Mouse (Mus musculus) CH12.LX (cell line): Measurements from ENCODE around the gene Atn1.

ENCODE experiments used
- BHLHE40 ChIP-seq: IDR thresholded peaks from 2 replicates; pipeline ENCODE4 v1.6.1; 2011; ENCODE audit warnings: mild to moderate bottlenecking, low read depth, low read length, improper control_type of control experiment
- CHD1 ChIP-seq: IDR thresholded peaks from 2 replicates; pipeline ENCODE4 v1.6.1; 2012; ENCODE audit warnings: low read depth, low read length, improper control_type of control experiment, inconsistent platforms
- CTCF ChIP-seq, 2 experiments: IDR thresholded peaks in 1 of 2; conservative IDR thresholded peaks in 1 of 2; 2 replicates each; pipeline ENCODE4 v1.5.1; 2011 to 2012; ENCODE audit warnings: low read depth in 2 of 2, low read length in 2 of 2, improper control_type of control experiment in 1 of 2, inconsistent platforms in 1 of 2, mild to moderate bottlenecking in 1 of 2, moderate library complexity in 1 of 2
- EP300 ChIP-seq: IDR thresholded peaks from 2 replicates; pipeline ENCODE4 v1.6.1; 2011; ENCODE audit warnings: low read length, improper control_type of control experiment
- GABPA ChIP-seq: IDR thresholded peaks from 2 replicates; pipeline ENCODE4 v1.6.1; 2012; ENCODE audit warnings: low read depth, low read length, improper control_type of control experiment, inconsistent platforms; ENCODE audit not compliant: insufficient replicate concordance
- MAX ChIP-seq: IDR thresholded peaks from 2 replicates; pipeline ENCODE4 v1.6.1; 2011; ENCODE audit warnings: low read length, improper control_type of control experiment
- MAZ ChIP-seq: IDR thresholded peaks from 2 replicates; pipeline ENCODE4 v1.6.1; 2012; ENCODE audit warnings: low read depth, mild to moderate bottlenecking, inconsistent platforms, low read length, improper control_type of control experiment, moderate library complexity
- PAX5 ChIP-seq: IDR thresholded peaks from 2 replicates; pipeline ENCODE4 v1.6.1; 2012; ENCODE audit warnings: low read length, inconsistent platforms, mixed read lengths
- POLR2A ChIP-seq: IDR thresholded peaks from 2 replicates; pipeline ENCODE4 v1.6.1; 2011; ENCODE audit warnings: low read depth, mild to moderate bottlenecking, improper control_type of control experiment, low read length
- RCOR1 ChIP-seq: conservative IDR thresholded peaks from 2 replicates; pipeline ENCODE4 v1.6.1; 2012; ENCODE audit warnings: low read depth, mild to moderate bottlenecking, inconsistent platforms, low read length, improper control_type of control experiment
- USF1 ChIP-seq: IDR thresholded peaks from 2 replicates; pipeline ENCODE4 v1.6.1; 2014; ENCODE audit warnings: low read depth, mild to moderate bottlenecking, inconsistent platforms, low read length, improper control_type of control experiment

DNA sequence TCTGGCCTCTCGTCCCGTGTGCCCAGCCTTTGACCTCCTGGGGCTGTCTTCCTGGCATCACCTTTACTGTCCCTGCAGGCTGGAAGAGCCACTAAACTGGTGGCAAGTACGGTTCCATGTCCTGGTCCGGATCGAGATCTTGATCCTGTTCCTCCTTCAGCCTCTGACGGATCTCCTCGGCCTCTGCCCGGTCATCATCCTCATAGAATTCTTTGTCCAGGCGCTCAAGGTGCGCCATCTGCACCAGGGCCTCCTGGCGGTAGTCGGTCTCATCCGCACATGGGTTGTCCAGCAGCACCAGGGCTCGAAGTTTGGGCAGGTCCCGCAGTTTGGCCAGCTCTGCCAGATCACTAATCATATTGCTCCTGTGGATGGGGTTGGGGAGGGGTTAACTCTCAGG lies 14.2 kb upstream of the Atn1 start:
- no peak for TF ChIP-seq POLR2A
- no peak for TF ChIP-seq CHD1
- TF ChIP-seq RCOR1: no peak
- no peak for TF ChIP-seq CTCF (conservative IDR thresholded peaks at IDR 0.05 in 1 of 2, IDR thresholded peaks at IDR 0.05 in 1 of 2; ENCODE audit: low read depth in 2 of 2, low read length in 2 of 2)
- TF ChIP-seq EP300: no peak
- no peak for TF ChIP-seq MAZ
- no peak for TF ChIP-seq USF1
- no peak for TF ChIP-seq GABPA
- no peak for TF ChIP-seq BHLHE40
- no peak for TF ChIP-seq MAX
- TF ChIP-seq PAX5: no peak
